Mouse (Mus musculus): ENCODE measurements at regions not wholly inside any gene's neighbourhood (a gene's known extent, or its start where the extent isn't known, plus 50 kb on each side); places are given as distances from the start of the nearest gene placed in this dataset.
A peak's percentile ranks its signal among the peaks of the same experiment; 100 is the strongest.

DNA sequence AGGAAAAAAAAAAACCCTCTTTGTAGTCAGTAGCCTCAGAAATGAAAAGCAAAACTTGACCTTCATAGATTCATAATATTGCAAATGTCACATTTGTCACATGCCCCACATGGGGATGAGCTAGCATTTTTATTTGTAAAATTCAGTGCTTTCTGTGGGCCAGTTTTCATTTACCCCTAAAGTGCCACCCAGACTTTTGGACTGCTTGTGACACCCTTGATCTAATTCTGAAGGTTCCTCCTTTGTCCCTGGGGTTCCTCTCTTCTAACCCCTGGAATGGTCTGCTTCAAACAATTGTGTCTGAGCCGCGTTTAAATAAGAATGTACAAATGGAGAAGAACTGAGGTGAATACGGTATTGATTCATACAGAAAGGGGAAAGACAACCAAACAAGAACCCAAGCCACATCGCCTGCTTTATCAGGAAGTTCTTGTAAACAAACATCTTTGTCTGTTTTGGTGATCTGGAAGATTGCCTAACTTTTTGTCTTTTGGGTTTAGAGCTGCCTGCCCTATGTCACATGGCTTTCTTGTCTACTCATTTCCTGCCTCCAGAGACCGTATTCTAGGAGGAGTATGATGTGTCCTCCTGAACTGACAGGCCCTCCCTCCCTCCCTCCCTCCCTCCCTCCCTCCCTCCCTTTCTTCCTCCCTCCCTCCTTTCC lies 203.1 kb upstream of the Gm9833 start:
- no peak overlapping the region for H3K27ac ChIP-seq
- H3K36me3 ChIP-seq (replicated peaks; ENCODE audit: control insufficient read depth, insufficient read depth, low read depth), result no peaks in the 10 kb centered on the region
- no peak for TF ChIP-seq EP300 (IDR thresholded peaks at IDR 0.05; ENCODE audit: low read depth)
- no peak for TF ChIP-seq CTCF (IDR thresholded peaks at IDR 0.05; ENCODE audit: low read depth)
- H3K27me3 ChIP-seq (ENCODE audit: control insufficient read depth, insufficient read depth, low read length), result no peaks in the 10 kb centered on the region
- H3K4me1 ChIP-seq (replicated peaks; ENCODE audit: control insufficient read depth in 2 of 2, insufficient read depth in 2 of 2, low read length in 1 of 2), result peaks cover 0 to 3% of the 10 kb centered on the region in 2 experiments; a peak in 3 of 4 replicates
- H3K9ac ChIP-seq (replicated peaks), result no peak overlapping the region
- ATAC-seq (ENCODE audit: insufficient read depth), result no peak
- no peak overlapping the region for H3K4me3 ChIP-seq (ENCODE audit: insufficient read depth in 1 of 2, low read depth in 2 of 2, low read length in 2 of 2)
- 20% methylated on average over 5 of the region's 5 CpGs for WGBS (ENCODE audit: insufficient replicate concordance)
- no peak for DNase-seq (ENCODE audit: low read depth in 3 of 3, low spot score in 3 of 3)
- H3K4me2 ChIP-seq (ENCODE audit: low read depth), result no peak overlapping the region
- H3K9me3 ChIP-seq (ENCODE audit: control insufficient read depth, low read length), result no peaks in the 10 kb centered on the region

DNA sequence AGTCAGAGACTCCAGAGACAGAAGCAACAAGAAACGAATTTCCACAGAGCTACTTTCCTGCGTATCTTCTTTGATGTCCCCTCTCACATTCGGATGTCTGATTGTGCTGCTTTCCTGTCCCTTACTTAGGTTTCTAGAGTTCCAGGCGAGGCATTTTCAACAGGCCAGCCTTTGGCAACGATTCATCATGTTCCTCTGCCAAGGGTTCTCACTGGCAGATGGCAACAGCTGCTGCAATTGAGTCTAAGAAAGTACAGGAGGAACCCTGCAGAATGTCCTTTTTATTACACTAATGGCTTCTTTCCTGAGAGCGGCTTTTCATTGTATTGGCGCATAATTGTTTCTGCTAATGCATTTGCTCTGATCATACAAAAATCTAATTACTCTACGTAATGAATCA lies 202.3 kb upstream of the Gm9833 start:
- TF ChIP-seq EP300 (IDR thresholded peaks at IDR 0.05; ENCODE audit: low read depth) (no peak), CTCF (IDR thresholded peaks at IDR 0.05; ENCODE audit: low read depth) (no peak)
- Histone ChIP-seq H3K9ac (replicated peaks) (no peak overlapping the region), H3K4me3 (ENCODE audit: insufficient read depth in 1 of 2, low read depth in 2 of 2, low read length in 2 of 2) (no peak overlapping the region), H3K27me3 (ENCODE audit: control insufficient read depth, insufficient read depth, low read length) (no peaks in the 10 kb centered on the region), H3K27ac (no peak overlapping the region), H3K9me3 (ENCODE audit: control insufficient read depth, low read length) (no peaks in the 10 kb centered on the region), H3K4me1 (replicated peaks; ENCODE audit: control insufficient read depth in 2 of 2, insufficient read depth in 2 of 2, low read length in 1 of 2) (peaks cover 0 to 3% of the 10 kb centered on the region in 2 experiments; a peak in 3 of 4 replicates), H3K36me3 (replicated peaks; ENCODE audit: control insufficient read depth, insufficient read depth, low read depth) (no peaks in the 10 kb centered on the region), H3K4me2 (ENCODE audit: low read depth) (no peak overlapping the region)
- 54% methylated on average over 8 of the region's 8 CpGs for WGBS (ENCODE audit: insufficient replicate concordance)
- DNase-seq (ENCODE audit: low read depth in 3 of 3, low spot score in 3 of 3) (no peak), ATAC-seq (ENCODE audit: insufficient read depth) (no peak)

GRCm38 (mm10) chr3:9886077-9886476 lies 201.8 kb upstream of the Gm9833 start:
- 62% methylated on average over 4 of the region's 4 CpGs for WGBS (ENCODE audit: insufficient replicate concordance)
- H3K9me3 ChIP-seq (ENCODE audit: control insufficient read depth, low read length), result no peaks in the 10 kb centered on the region

DNA sequence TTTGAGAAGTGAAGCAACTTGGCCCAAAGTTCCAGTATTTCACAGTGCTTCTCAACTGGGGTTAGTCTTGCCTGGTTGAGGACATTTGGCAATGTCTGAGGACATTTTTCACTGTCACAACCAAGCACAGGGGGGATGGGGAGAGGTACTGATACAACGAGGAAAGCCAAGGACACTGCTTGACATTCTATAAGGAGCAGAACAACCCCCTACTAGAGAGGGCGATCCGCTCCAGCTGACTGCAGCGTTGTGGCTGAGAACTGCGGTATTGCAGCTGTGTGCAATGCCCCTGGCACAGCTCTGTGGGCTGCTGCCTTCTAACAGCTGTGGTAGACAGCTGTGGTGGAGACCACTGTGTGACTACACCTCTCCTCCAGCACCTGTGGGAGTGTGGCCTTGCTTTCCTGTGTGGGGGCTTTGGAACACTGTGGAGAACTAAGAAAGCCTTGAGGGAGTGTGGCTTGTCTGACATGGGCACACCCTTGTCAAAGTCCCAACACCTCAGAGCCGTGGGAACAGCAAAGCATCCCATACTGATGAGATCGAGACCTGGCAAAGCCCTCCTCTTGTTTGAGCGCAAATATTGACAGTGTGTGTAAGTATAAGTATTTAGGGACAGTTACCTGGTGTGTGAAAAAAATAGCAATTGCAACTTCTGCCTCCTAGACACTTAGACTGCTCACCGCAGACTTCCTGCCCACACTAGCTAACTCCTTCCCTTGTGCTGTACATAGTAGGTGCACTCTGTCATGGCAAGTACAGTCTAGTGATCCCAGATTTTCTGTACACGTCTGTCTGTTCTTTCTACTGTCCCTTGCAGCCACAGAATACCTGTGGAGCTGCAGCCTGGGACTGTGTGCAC lies 200.9 kb upstream of the Gm9833 start:
- H3K9ac ChIP-seq (replicated peaks), result no peak overlapping the region
- no peak overlapping the region for H3K4me3 ChIP-seq (ENCODE audit: insufficient read depth in 1 of 2, low read depth in 2 of 2, low read length in 2 of 2)
- DNase-seq (ENCODE audit: low read depth in 3 of 3, low spot score in 3 of 3), result peak in 1 of 3 experiments; percentile 27
- no peaks in the 10 kb centered on the region for H3K27me3 ChIP-seq (ENCODE audit: control insufficient read depth, insufficient read depth, low read length)
- no peaks in the 10 kb centered on the region for H3K9me3 ChIP-seq (ENCODE audit: control insufficient read depth, low read length)
- H3K36me3 ChIP-seq (replicated peaks; ENCODE audit: control insufficient read depth, insufficient read depth, low read depth), result no peaks in the 10 kb centered on the region
- no peak overlapping the region for H3K4me2 ChIP-seq (ENCODE audit: low read depth)
- ATAC-seq (ENCODE audit: insufficient read depth), result no peak
- no peak overlapping the region for H3K27ac ChIP-seq
- no peak; the same call in 1 of the 2 replicates for TF ChIP-seq EP300 (IDR thresholded peaks at IDR 0.05; ENCODE audit: low read depth)
- no peak for TF ChIP-seq CTCF (IDR thresholded peaks at IDR 0.05; ENCODE audit: low read depth)
- peaks cover 0 to 3% of the 10 kb centered on the region in 2 experiments; a peak in 3 of 4 replicates for H3K4me1 ChIP-seq (replicated peaks; ENCODE audit: control insufficient read depth in 2 of 2, insufficient read depth in 2 of 2, low read length in 1 of 2)
- 24% methylated on average over 10 of the region's 10 CpGs for whole genome bisulfite sequencing (ENCODE audit: insufficient replicate concordance)

More at GRCm38 (mm10) chr3:9886077-9886476, 201.8 kb upstream of the Gm9833 start:
- TF ChIP-seq CTCF (IDR thresholded peaks at IDR 0.05; ENCODE audit: low read depth) (no peak), EP300 (IDR thresholded peaks at IDR 0.05; ENCODE audit: low read depth) (no peak)
- no peaks in the 10 kb centered on the region for H3K36me3 ChIP-seq (replicated peaks; ENCODE audit: control insufficient read depth, insufficient read depth, low read depth)
- H3K4me1 ChIP-seq (replicated peaks; ENCODE audit: control insufficient read depth in 2 of 2, insufficient read depth in 2 of 2, low read length in 1 of 2), result peaks cover 0 to 3% of the 10 kb centered on the region in 2 experiments; a peak in 3 of 4 replicates
- H3K27me3 ChIP-seq (ENCODE audit: control insufficient read depth, insufficient read depth, low read length), result no peaks in the 10 kb centered on the region
- no peak overlapping the region for H3K4me2 ChIP-seq (ENCODE audit: low read depth)
- no peak overlapping the region for H3K27ac ChIP-seq
- DNase-seq (ENCODE audit: low read depth in 3 of 3, low spot score in 3 of 3) (no peak), ATAC-seq (ENCODE audit: insufficient read depth) (no peak)
- H3K9ac ChIP-seq (replicated peaks), result no peak overlapping the region
- H3K4me3 ChIP-seq (ENCODE audit: insufficient read depth in 1 of 2, low read depth in 2 of 2, low read length in 2 of 2), result no peak overlapping the region

- no peak overlapping the region for H3K4me2 ChIP-seq (ENCODE audit: low read depth)
- no peaks in the 10 kb centered on the region for H3K9me3 ChIP-seq (ENCODE audit: control insufficient read depth, low read length)
- H3K4me3 ChIP-seq (ENCODE audit: insufficient read depth in 1 of 2, low read depth in 2 of 2, low read length in 2 of 2), result no peak overlapping the region
- no peak overlapping the region for H3K9ac ChIP-seq (replicated peaks)
- no peaks in the 10 kb centered on the region for H3K27me3 ChIP-seq (ENCODE audit: control insufficient read depth, insufficient read depth, low read length)
- ATAC-seq (ENCODE audit: insufficient read depth) (no peak), DNase-seq (ENCODE audit: low read depth in 3 of 3, low spot score in 3 of 3) (no peak)
- peaks cover 0 to 3% of the 10 kb centered on the region in 2 experiments; a peak in 3 of 4 replicates for H3K4me1 ChIP-seq (replicated peaks; ENCODE audit: control insufficient read depth in 2 of 2, insufficient read depth in 2 of 2, low read length in 1 of 2)
- TF ChIP-seq CTCF (IDR thresholded peaks at IDR 0.05; ENCODE audit: low read depth), result no peak
- no peak for TF ChIP-seq EP300 (IDR thresholded peaks at IDR 0.05; ENCODE audit: low read depth)
- no peaks in the 10 kb centered on the region for H3K36me3 ChIP-seq (replicated peaks; ENCODE audit: control insufficient read depth, insufficient read depth, low read depth)
- WGBS (ENCODE audit: insufficient replicate concordance), result 23% methylated on average over 2 of the region's 2 CpGs
- H3K27ac ChIP-seq, result no peak overlapping the region
Measured at GRCm38 (mm10) chr3:9887627-9887994, 200.3 kb upstream of the Gm9833 start.

Data from liver, embryonic 14.5 days (tissue).